Mouse (Mus musculus) ES-E14 (cell line): Measurements from ENCODE around the gene Tpd52l1. TPM values are rescaled to one million over a fixed set of nuclear protein-coding genes. Genes with fewer than 3 reads are reported as not detected.

Source experiments
- DNase-seq: peaks from one replicate; pipeline ENCODE4 v3.0.0-alpha.2; 2013; ENCODE audit warnings: low read depth, low spot score
- H3K27ac ChIP-seq: 2 replicates; pipeline ENCODE4 v1.5.1; 2012; ENCODE audit warnings: low read depth, mild to moderate bottlenecking, low read length, moderate library complexity, mixed read lengths; ENCODE audit not compliant: poor library complexity, insufficient read depth, severe bottlenecking
- H3K36me3 ChIP-seq: 2 replicates; pipeline ENCODE4 v1.6.1; 2012; ENCODE audit warnings: mild to moderate bottlenecking, low read length, moderate library complexity, mixed read lengths; ENCODE audit not compliant: control insufficient read depth, poor library complexity, insufficient read depth, severe bottlenecking
- H3K4me1 ChIP-seq, 2 experiments: fragments of 150-350 bp in 1 of 2; sonication (generic) in 1 of 2; 2 replicates each; pipeline ENCODE4 v1.6.1; 2012; ENCODE audit warnings: low read length in 2 of 2, mild to moderate bottlenecking in 1 of 2, mixed read lengths in 1 of 2; ENCODE audit not compliant: control insufficient read depth in 2 of 2, insufficient read depth in 2 of 2, poor library complexity in 1 of 2
- H3K4me3 ChIP-seq, 2 experiments: fragments of 150-350 bp in 1 of 2; sonication (generic) in 1 of 2; 2 replicates each; pipeline ENCODE4 v1.5.1; 2012; ENCODE audit warnings: low read length in 2 of 2, low read depth in 1 of 2, mild to moderate bottlenecking in 1 of 2, mixed read lengths in 1 of 2; ENCODE audit not compliant: insufficient read depth in 1 of 2, poor library complexity in 1 of 2, severe bottlenecking in 1 of 2
- H3K9ac ChIP-seq: 2 replicates; pipeline ENCODE4 v1.6.1; 2012; ENCODE audit warnings: low read depth, mild to moderate bottlenecking, low read length, mixed read lengths; ENCODE audit not compliant: poor library complexity, insufficient read depth, severe bottlenecking
- H3K9me3 ChIP-seq: fragments of 150-350 bp; sonication (generic); 2 replicates; pipeline ENCODE4 v1.6.1; 2012; ENCODE audit warnings: low read depth, mild to moderate bottlenecking, low read length; ENCODE audit not compliant: control insufficient read depth, insufficient read depth
- CHD2 ChIP-seq: IDR thresholded peaks from 2 replicates; pipeline ENCODE4 v1.6.1; 2014; ENCODE audit warnings: mild to moderate bottlenecking, low read depth, low read length, inconsistent platforms
- HCFC1 ChIP-seq: IDR thresholded peaks from 2 replicates; pipeline ENCODE4 v1.6.1; 2012; ENCODE audit warnings: low read length, inconsistent platforms, borderline replicate concordance; ENCODE audit not compliant: insufficient read depth
- MAFK ChIP-seq: IDR thresholded peaks from 2 replicates; pipeline ENCODE4 v1.6.1; 2014; ENCODE audit warnings: mild to moderate bottlenecking, low read depth, low read length, inconsistent platforms; ENCODE audit not compliant: insufficient read depth
- ZC3H11A ChIP-seq: IDR thresholded peaks from 2 replicates; pipeline ENCODE4 v1.6.1; 2012; ENCODE audit warnings: low read depth, mild to moderate bottlenecking, inconsistent platforms, low read length, borderline replicate concordance
- ZNF384 ChIP-seq: IDR thresholded peaks from 2 replicates; pipeline ENCODE4 v1.6.1; 2012; ENCODE audit warnings: low read depth, low read length, inconsistent platforms
- in situ Hi-C, 2 experiments: fragments of 600-800 bp; cut with MboI; formaldehyde crosslinking; loops; one replicate each; pipeline ENCODE4 v1.15.1; 2025; ENCODE audit warnings: low sequenced_read_pairs in 2 of 2, inconsistent platforms in 1 of 2; ENCODE audit not compliant: unreplicated experiment in 2 of 2
- total RNA-seq: library from RNA; depleted of rRNA; stranded (reverse); fragments of 300-350 nt; gene quantifications from 2 replicates; pipeline ENCODE4 v1.2.3, GENCODE M21; 2012; rRNA removed

Gene Tpd52l1
- 10.8 and 18.0 TPM in 2 replicates for total RNA-seq

DNA sequence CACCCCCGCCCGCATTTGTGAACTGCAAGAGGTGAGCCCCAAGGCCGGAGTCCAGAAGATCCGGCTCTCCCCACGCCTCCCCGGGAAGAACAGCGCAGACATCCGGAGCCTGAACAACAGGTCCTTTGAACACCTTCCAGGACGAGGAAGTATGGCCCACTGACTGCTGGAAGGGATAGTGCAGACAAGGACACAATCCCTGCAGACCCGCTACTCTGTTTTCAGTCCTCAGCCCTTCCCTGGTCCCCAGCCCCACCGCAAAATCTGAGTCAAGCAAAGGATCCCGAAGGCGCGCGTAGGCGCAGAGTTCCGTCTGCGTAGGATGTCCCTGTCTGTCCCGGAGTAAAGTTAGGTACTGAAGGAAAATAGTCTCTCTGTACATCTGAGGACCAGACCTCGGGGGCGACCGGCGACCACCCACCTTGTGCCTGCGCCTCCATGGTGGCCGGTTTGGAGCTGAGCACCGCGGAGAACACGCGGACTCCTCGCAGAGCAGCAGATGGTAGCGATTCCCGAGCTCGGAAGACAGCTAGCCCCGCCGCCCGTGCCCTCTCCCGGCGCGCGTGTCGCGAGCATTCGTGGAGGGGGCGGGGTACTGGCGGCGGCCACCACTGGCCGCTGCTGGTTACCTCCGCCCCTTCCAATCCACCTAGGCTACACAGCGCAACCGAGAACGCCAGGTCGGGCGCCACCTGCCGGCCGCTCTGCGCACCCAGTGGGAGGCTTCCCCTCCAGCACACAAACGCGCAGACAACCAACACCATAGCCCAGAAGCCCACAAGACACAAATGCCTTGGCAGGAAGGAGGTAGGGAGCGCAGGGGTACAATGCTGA is at the start of gene Tpd52l1:
Tpd52l1 (minus strand) TSS at position 668 of the 834 bp plus-strand sequence.
- H3K9ac ChIP-seq, result peak within 1 kb of the TSS; percentile 72
- peak; percentile 61; the same call in 1 of the 2 replicates for TF ChIP-seq CHD2
- TF ChIP-seq ZC3H11A, result no peak
- H3K27ac ChIP-seq, result no peak within 1 kb of the TSS
- H3K4me3 ChIP-seq, result peak within 1 kb of the TSS; percentile 79 to 82
- H3K4me1 ChIP-seq, result peaks cover 0 to 3% of the 10 kb centered on the region in 2 experiments; a peak in 1 of 4 replicates
- H3K36me3 ChIP-seq, result no peaks in the 10 kb centered on the region
- in situ Hi-C loops, result no loop called here
- peak; percentile 84 for DNase-seq
- no peaks in the 10 kb centered on the region for H3K9me3 ChIP-seq

DNA sequence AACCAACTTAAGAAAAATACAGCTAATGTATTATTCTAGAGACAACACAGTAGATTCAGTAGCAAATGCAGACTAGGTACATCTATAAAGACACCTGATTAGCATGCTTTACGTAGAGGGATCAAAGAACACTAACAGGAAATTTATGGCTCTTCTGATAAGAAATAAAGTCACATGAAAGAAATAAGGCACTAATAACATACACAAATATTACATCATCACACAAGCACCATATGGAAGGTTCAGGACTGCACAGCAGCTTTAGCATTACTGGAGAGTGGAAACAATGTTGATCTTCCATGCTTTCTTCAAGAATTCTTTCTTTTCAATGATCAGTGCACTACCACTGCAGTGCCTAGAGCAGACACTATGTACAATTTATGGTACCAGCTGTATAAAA is 48.5 kb upstream of the Tpd52l1 start:
- Histone ChIP-seq H3K9ac (no peak overlapping the region), H3K4me1 (no peaks in the 10 kb centered on the region), H3K9me3 (peaks cover 5% of the 10 kb centered on the region), H3K36me3 (no peaks in the 10 kb centered on the region), H3K27ac (no peak overlapping the region), H3K4me3 (no peak overlapping the region)
- no peak for TF ChIP-seq CHD2
- no peak for TF ChIP-seq ZNF384
- no peak for TF ChIP-seq HCFC1
- TF ChIP-seq ZC3H11A, result no peak
- TF ChIP-seq MAFK, result no peak
- in situ Hi-C loops, result no loop called here
- no peak for DNase-seq

DNA sequence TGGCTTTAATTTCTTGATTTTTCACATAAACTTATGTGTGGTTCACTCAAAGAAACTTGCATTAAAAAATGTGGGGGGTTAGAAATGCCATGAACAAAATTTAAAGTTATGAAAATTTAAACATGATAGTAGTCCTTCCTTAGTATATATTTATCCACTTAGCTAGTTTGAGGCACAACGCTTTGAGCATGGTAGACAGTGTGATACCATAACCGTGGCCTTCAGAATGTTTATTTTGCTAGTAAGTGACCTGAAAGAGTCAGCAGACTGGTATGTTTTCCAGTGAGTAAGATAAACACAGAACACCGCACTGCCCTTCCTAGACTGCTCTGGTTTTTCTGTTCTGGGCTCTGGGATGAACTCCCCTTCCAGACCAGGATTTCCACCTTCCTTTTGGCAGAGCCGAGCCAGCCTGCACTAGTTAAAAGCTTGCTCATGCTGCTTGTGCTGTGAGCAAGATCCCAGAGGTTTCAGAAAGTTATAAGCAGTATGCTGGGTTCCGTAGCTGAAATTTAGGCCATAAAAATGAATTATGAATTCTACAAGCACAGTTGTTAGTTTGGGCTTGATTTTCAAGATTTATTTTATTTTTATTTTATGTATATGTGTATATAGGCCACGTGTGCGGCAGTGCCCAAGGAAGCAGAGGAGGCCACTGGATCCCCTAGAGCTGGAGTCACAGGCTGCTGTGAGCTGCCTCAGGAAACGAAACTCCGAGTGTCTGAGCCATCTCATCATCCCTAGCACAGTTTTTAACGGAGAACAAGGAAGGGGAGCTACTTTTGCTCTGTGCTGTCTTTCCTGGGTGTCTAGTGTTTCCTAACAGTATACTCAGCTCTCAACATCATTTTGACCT is 21.5 kb upstream of the Tpd52l1 start:
- no peak overlapping the region for H3K27ac ChIP-seq
- DNase-seq, result no peak
- H3K4me3 ChIP-seq, result no peak overlapping the region
- no peaks in the 10 kb centered on the region for H3K4me1 ChIP-seq
- no peak overlapping the region for H3K9ac ChIP-seq
- H3K9me3 ChIP-seq, result no peaks in the 10 kb centered on the region; the same call in 1 of the 2 replicates
- in situ Hi-C loops, result no loop called here
- TF ChIP-seq ZC3H11A (no peak), CHD2 (no peak), HCFC1 (no peak)
- no peaks in the 10 kb centered on the region for H3K36me3 ChIP-seq

DNA sequence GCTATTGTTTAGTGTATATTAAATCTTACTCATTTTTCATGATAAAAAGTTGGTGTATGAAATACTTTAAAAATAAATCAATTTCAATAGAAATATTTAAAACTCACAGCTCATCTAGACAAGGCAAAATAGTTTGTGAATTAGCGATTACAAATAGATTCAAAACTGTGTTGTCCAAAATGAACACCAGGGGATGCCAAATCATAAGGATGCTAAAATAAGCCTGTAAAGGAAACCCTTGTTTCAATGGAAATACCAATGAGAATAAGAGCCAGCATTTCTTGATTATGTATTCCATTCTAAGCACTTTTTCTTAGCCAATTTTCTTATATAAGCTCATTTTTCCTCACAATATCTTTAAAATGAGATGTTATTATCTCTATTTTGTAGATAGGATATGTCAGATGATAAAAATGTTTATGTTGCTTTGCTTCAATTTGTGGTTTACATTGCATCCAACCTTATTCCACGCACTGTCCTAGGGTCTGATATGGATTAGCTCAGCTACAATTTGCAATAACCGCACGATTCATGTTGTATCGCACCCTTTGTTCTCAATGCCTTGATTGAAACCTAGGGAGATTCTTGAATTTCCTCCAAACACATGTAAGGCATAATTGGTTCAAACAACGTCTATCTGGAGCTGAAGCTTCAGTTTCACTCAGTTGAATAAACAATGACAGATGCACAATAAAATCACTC is 20.2 kb upstream of the Tpd52l1 start:
- TF ChIP-seq HCFC1, result no peak
- no peak for TF ChIP-seq CHD2
- TF ChIP-seq MAFK, result no peak
- Histone ChIP-seq H3K4me1 (no peaks in the 10 kb centered on the region), H3K27ac (no peak overlapping the region), H3K9me3 (no peaks in the 10 kb centered on the region), H3K9ac (no peak overlapping the region), H3K36me3 (no peaks in the 10 kb centered on the region), H3K4me3 (no peak overlapping the region)
- in situ Hi-C loops, result no loop called here
- DNase-seq, result no peak
